Mouse (Mus musculus): ENCODE measurements around the gene Nploc4.
"Not testable (repeated sequence)": the region's sequence is repeated elsewhere in the genome, so short reads cannot be mapped to it uniquely, and the experiment has no call there.

Nploc4 gene

DNA sequence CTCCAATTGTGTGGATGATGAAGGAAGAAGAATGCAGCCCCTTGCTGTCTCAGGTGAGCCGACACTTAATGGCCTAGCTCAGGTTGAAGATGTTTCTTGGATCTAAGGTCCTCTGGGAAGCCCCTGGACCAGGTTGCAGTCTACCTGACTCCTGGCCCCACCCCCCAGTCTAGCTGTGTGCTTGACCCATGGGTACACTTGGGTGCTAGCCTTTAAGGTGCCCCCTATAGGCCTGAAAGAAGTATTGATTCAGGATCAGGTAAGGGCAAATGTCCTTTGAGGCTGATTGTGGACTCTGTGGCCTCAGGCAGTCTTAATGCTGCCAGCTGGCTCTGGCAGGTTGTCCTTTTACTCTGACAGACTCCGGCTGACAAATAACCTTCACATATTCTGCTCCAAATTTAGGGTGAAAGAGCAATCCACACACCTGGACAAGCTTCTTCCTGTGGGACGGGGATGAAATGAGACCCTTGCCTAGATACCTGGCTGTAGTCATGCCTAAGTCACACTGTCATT, 5.3 kb upstream of the Nploc4 start:
- DNase-seq (ENCODE audit: inconsistent ontology term): no peak

DNA sequence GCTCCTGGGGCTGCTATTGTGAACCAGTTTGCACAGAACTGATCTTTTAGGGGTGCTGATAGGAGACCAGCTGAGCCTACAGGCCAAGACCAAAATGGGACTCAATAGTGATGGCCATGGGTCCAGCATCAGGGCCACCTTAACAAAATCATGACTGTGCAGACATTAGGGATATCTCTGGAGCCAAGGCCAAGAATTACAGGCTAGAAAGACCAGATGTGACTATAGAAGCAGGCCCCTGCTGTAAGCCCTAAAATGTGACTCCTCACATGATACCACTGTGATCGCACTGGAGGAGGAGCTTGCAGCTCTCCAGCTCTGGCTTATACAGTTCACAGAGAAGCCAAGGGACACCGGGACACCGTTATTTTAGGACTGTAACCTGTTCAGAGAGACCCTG, 4.8 kb upstream of the Nploc4 start, which contains the start of gene Tspan10:
Tspan10 (plus strand) TSS at position 301 of the 400 bp plus-strand sequence.
- no peak for DNase-seq (ENCODE audit: inconsistent ontology term)

- no peak for DNase-seq (ENCODE audit: inconsistent ontology term)
Observed at GRCm38 (mm10) chr11:120437857-120438385, 413 bp upstream of the Nploc4 start.

- DNase-seq (ENCODE audit: inconsistent ontology term): no peak
Observed at GRCm38 (mm10) chr11:120426727-120427126, 10.8 kb downstream of the Nploc4 start.

DNA sequence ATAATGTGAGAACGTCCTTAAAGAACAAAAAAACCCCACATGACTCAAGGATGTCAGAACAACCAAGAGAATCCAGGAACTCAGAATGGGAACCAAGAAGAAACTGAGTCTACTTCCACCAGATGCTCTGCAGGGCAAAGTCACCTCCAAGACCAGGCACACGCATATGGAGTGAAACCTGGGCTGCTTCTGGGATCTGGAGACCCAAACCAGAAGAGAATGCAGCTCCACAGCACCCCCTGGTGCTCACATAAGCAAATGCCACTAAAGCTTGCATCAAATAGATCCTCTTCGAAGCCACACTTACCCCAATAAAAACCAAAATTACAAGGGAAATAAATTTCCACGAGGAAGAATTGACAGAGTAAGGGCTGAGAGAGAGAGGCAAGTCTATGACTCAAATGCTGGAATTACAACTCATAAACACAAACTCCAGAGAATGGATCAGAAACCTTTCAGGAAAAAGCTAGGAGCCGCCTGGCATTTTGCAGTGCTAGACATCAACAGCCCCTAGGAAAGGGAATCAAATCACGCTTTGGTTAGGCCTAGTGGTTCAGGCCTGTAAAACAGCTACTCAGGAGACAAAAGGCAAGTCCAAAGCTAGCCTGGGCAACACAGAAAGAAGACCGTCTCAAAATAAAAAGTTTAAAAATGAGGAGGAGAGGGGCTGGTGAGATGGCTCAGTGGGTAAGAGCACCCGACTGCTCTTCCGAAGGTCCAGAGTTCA, 13.8 kb downstream of the Nploc4 start:
- peak; percentile 29 for DNase-seq (ENCODE audit: inconsistent ontology term)

DNA sequence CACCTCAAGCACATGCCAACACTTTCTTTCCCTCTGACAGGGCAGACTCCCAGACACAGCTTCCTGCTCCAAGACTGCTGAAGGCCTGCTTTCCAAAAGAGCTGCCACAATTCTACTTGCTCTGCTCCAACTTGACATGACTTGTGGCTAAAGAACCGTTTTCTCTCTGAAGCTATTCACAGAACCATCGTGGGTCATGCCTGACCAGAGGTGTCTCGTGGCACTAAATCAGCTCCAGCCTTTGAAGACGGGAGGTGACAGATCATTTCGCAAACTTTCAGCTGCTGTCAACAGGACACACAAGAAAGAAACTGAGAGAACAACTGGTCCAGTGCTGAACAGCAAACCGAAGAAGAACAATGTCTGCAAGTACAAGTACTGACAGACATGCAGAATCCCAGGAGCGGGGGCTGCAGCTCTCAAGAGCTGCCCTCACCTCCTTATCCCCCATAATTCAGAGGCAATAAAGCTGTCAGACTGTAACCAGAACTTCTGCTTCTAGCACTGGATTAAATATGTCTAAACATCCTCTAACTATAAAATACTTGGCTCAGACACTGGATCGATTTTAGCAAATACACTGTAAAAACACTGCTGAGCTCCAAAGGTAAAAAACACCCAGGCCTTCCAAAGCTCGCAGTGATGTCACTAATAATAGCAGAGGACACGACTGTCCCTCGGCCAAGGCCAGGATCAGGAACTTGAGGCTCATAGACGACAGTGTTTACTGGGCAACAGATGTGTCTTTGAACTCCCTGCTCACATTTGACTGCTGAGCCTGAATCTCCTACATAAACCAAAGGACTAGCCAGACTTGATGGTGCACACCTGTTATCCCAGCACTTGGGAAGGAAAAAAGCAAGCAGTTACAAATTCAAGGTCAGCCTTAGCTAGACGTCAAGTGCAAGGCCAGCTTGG, 14.6 kb downstream of the Nploc4 start:
- no peak for DNase-seq (ENCODE audit: inconsistent ontology term)

DNA sequence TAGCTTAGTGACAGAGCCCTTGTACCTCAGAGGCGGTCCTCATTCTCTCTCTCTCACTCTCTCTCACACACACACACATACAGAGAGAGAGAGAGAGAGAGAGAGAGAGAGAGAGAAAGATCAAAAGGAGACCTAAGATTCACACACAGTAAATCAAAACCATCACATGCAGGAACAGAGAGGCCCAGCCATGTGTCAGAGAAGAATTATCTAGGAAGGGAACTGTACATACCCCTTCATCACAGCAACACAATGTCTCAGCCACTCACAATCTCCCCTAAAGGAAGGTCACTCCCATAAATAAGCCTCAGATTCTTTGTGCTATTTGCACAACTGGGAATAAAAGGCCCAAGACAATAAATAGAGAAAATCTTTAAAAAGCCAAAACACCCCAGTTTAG, 18.9 kb downstream of the Nploc4 start:
- DNase-seq (ENCODE audit: inconsistent ontology term): no peak

- no peak for DNase-seq (ENCODE audit: inconsistent ontology term)
Observed at GRCm38 (mm10) chr11:120417852-120418251, 19.7 kb downstream of the Nploc4 start.

GRCm38 (mm10) chr11:120413621-120414020, 23.9 kb downstream of the Nploc4 start:
- not testable (repeated sequence) for DNase-seq (ENCODE audit: inconsistent ontology term)

DNA sequence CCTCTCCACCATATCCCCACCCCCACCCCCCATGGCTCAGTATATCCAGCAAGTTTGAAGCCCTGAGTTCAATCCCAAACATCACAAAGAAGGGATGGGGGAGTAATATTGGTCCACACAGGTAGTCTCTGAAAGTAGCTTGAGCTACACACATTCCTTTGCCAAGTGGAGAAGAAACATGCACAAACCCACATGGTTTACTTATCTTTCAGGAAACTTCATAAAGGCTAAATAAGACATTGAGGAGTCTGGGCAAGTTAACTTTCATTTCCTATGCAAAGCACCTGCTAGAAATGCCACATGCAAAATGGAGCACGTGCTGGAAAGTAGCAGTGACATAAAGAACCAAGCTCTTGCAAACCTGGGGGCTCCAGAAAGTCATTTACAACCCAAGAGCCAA, 31.1 kb downstream of the Nploc4 start:
- no peak for DNase-seq (ENCODE audit: inconsistent ontology term)

DNA sequence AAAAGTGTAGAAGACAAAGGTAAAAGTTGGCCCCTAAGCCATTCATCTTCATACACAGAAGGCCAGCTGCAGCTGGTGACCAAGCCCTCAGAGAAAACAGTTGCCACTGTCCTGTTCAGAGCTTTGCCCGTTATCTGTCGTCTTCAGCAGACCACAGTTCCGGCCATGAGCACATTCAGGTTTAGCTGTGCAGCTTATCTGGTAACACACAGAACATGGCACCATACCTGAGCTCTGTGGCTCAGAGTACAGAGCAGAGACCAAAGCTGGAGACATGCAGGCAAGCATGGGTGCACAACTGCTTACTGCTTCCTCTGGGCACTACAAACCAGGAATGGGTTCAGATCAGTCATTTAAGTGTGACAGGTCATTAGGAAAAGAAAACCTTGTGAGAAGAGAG, 31.6 kb downstream of the Nploc4 start:
- DNase-seq (ENCODE audit: inconsistent ontology term): no peak

- no peak for DNase-seq (ENCODE audit: inconsistent ontology term)
Observed at GRCm38 (mm10) chr11:120404814-120405213, 32.7 kb downstream of the Nploc4 start.

DNA sequence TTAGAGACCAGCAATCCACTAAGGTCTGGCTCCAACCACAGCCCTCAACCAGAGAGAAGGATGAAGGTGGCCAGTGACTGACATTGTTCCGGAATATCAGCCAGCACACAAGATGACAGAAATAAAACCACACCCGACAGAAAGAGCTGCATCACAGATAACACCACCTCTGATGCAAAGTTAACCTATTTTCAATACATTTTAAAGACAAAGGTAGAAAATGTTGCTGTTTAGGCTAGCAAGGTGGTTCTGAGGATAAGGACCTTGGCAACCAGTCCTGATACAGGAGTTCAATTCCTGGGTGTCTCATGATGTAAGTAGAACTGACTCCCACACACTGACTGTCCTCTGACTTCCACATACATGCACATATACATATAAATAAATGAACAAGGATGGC, 38.2 kb downstream of the Nploc4 start:
- DNase-seq (ENCODE audit: inconsistent ontology term): no peak

DNA sequence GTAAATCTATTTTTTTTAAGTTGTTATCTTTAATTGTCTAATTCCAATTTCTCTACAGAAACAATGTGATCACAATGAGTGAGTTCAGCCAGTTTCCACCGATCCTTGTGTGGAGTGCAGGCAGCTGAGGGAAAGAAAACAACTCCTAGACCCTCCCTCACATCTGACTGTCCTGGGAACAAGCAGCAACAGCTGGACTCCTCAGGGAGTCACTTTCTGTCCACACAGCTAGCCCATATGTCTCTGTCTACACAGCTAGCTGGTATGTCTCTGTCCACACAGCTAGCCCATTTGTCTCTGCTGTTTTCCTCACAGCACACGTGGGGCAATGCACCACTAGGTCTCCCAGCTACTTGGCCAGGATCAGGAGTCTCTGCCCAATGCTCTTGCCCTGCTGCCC, 39.9 kb downstream of the Nploc4 start:
- no peak for DNase-seq (ENCODE audit: inconsistent ontology term)

- no peak for DNase-seq (ENCODE audit: inconsistent ontology term)
Observed at GRCm38 (mm10) chr11:120395661-120396060, 41.8 kb downstream of the Nploc4 start.

GRCm38 (mm10) chr11:120388580-120388979, 48.9 kb downstream of the Nploc4 start:
- no peak for DNase-seq (ENCODE audit: inconsistent ontology term)

- DNase-seq (ENCODE audit: inconsistent ontology term): no peak
Observed at GRCm38 (mm10) chr11:120387157-120387556, 50.4 kb downstream of the Nploc4 start.

DNA sequence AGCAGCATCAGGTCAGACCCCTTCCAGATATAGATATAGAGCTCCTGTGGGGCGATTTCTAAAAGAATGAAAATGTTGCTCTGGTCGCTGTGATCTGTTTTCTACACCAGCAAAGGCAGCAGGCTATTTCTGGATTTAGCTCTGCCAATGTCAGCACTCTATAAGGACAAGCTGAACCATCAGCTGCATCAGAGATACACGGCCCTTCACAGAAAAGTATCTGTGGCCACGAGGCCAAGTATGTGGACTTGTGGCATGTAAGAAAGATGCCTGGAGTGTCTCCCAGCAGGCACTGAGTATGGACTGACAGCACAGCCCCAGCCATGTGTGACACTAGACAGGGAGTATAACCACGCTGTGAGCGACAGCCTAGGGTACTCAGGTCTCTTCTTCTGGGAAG, 50.9 kb downstream of the Nploc4 start:
- no peak for DNase-seq (ENCODE audit: inconsistent ontology term)

DNA sequence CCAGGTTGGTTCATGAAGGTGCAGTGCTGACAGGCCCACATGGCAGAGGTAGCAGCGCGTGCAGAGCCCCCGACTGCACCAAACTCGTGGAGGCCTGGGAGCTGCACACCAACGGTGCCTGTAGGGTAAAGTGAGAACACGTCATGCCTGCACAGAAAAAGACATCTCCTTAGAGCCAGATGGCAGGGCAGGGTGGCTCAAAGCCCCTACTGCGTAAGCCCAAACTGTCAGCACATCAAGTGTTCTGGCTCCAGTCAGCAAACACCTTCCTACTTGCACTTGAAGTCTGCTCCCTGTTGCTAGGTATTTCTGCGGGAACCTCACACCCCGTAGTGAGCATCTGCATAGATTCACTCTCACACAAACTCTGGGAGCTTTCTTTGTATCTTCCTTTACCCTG, 55.0 kb downstream of the Nploc4 start:
- DNase-seq (ENCODE audit: inconsistent ontology term): no peak

- DNase-seq (ENCODE audit: inconsistent ontology term): no peak
Observed at GRCm38 (mm10) chr11:120381157-120381556, 56.4 kb downstream of the Nploc4 start.

- no peak for DNase-seq (ENCODE audit: inconsistent ontology term)
Observed at GRCm38 (mm10) chr11:120380271-120380670, 57.2 kb downstream of the Nploc4 start.

Measured in Muller cell, postnatal 12 days (primary cell).